Mouse (Mus musculus): ENCODE measurements around the gene Fer1l4.

Fer1l4 gene

GRCm38 (mm10) chr2:156007888-156008532 is 44.7 kb downstream of the Fer1l4 start, which contains the start of the genes 6430550D23Rik and Ergic3:
Gene 6430550D23Rik (minus strand): TSS chr2:156007977.
Gene Ergic3 (plus strand): TSS chr2:156008045.
- peak; percentile 99 for DNase-seq (ENCODE audit: low spot score)

GRCm38 (mm10) chr2:156005393-156005792 is 47.4 kb downstream of the Fer1l4 start:
- peak; percentile 35 for DNase-seq (ENCODE audit: low spot score)

GRCm38 (mm10) chr2:155991863-155992321 is 60.9 kb downstream of the Fer1l4 start:
- no peak for DNase-seq (ENCODE audit: low spot score)

- no peak for DNase-seq (ENCODE audit: low spot score)
These were observed 61.6 kb downstream of the Fer1l4 start for GRCm38 (mm10) chr2:155991151-155991550.

GRCm38 (mm10) chr2:155989085-155989484 is 63.7 kb downstream of the Fer1l4 start:
- no peak for DNase-seq (ENCODE audit: low spot score)

- no peak for DNase-seq (ENCODE audit: low spot score)
These were observed 65.6 kb downstream of the Fer1l4 start for GRCm38 (mm10) chr2:155987131-155987530.

- no peak for DNase-seq (ENCODE audit: low spot score)
These were observed 67.0 kb downstream of the Fer1l4 start for GRCm38 (mm10) chr2:155985776-155986175.

GRCm38 (mm10) chr2:155979328-155979991 is 73.3 kb downstream of the Fer1l4 start:
- DNase-seq (ENCODE audit: low spot score): no peak

- DNase-seq (ENCODE audit: low spot score): no peak
These were observed 78.5 kb downstream of the Fer1l4 start for GRCm38 (mm10) chr2:155974087-155974731.

- no peak for DNase-seq (ENCODE audit: low spot score)
These were observed 79.4 kb downstream of the Fer1l4 start for GRCm38 (mm10) chr2:155973348-155973747.
